Mouse (Mus musculus) G1E (cell line): ENCODE data around the gene Adgrl2. TPM values are rescaled to one million over a fixed set of nuclear protein-coding genes. Genes with fewer than 3 reads are reported as not detected.

ENCODE experiments used
- ATAC-seq: 2 replicates; pipeline ENCODE4 v1.8.0; 2016; ENCODE audit warnings: mild to moderate bottlenecking; ENCODE audit not compliant: insufficient number of reproducible peaks, poor library complexity, low FRiP score, severe bottlenecking; ENCODE audit errors: extremely low read depth
- DNase-seq: peaks from one replicate; pipeline ENCODE4 v3.0.0; 2012; ENCODE audit warnings: low spot score
- H3K27me3 ChIP-seq: 2 replicates; pipeline ENCODE4 v1.6.1; 2012; ENCODE audit warnings: mild to moderate bottlenecking, low read length, inconsistent platforms; ENCODE audit not compliant: insufficient read depth
- H3K36me3 ChIP-seq: replicated peaks from 2 replicates; pipeline ENCODE3; 2012; ENCODE audit warnings: mild to moderate bottlenecking, inconsistent platforms
- H3K4me1 ChIP-seq: 2 replicates; pipeline ENCODE4 v1.6.1; 2012; ENCODE audit warnings: low read depth, low read length, inconsistent platforms, mixed read lengths; ENCODE audit not compliant: insufficient read depth
- H3K4me3 ChIP-seq: 2 replicates; pipeline ENCODE4 v1.5.1; 2012; ENCODE audit warnings: low read depth, mild to moderate bottlenecking, inconsistent platforms, low read length, moderate library complexity, mixed read lengths
- H3K9me3 ChIP-seq: replicated peaks from 2 replicates; pipeline ENCODE4 v1.6.1; 2012; ENCODE audit warnings: inconsistent platforms
- CTCF ChIP-seq: IDR thresholded peaks from 2 replicates; pipeline ENCODE4 v1.5.1; 2012; ENCODE audit warnings: low read depth, low read length, inconsistent platforms, mixed read lengths
- GATA1 ChIP-seq: IDR thresholded peaks from 2 replicates; pipeline ENCODE4 v1.6.1; 2012; ENCODE audit warnings: borderline replicate concordance, low read length, inconsistent platforms, mixed read lengths
- GATA2 ChIP-seq: IDR thresholded peaks from 2 replicates; pipeline ENCODE4 v1.6.1; 2012; ENCODE audit warnings: low read depth, low read length, inconsistent platforms, borderline replicate concordance
- POLR2AphosphoS5 ChIP-seq: IDR thresholded peaks from 2 replicates; pipeline ENCODE4 v1.6.1; 2012; ENCODE audit warnings: low read depth, low read length, inconsistent platforms; ENCODE audit not compliant: insufficient replicate concordance
- TAL1 ChIP-seq: conservative IDR thresholded peaks from 2 replicates; pipeline ENCODE4 v1.6.1; 2012; ENCODE audit warnings: low read depth, low read length, inconsistent platforms, mixed read lengths
- polyA plus RNA-seq: library from polyadenylated mRNA; stranded (reverse); fragments of >175 nt; gene quantifications from 2 replicates; pipeline ENCODE4 v1.2.3, GENCODE M21; 2012
- total RNA-seq, 2 experiments: library from RNA; stranded (forward) in 1 of 2; stranded (reverse) in 1 of 2; fragments of 200-1000 nt in 1 of 2; fragments of >200 nt in 1 of 2; fragmentation: Nextera tagmentation in 1 of 2; gene quantifications; 2 replicates each; pipeline ENCODE4 v1.2.3; 2014 to 2017

Gene Adgrl2
- total RNA-seq (2014; fragmentation: Nextera tagmentation) = not detected in 2 replicates
- total RNA-seq (2017) = 0.06 and 0.38 TPM in 2 replicates
- not detected in 2 replicates for polyA plus RNA-seq

GRCm38 (mm10) chr3:148990531-148991003 lies at the start of gene Adgrl2:
Adgrl2 (minus strand) TSS chr3:148990555.
- Histone ChIP-seq H3K4me3 (no peak within 1 kb of the TSS; the same call in 1 of the 2 replicates), H3K4me1 (no peaks in the 10 kb centered on the region), H3K36me3 (no peaks in the 10 kb centered on the region), H3K27me3 (no peaks in the 10 kb centered on the region), H3K9me3 (peaks cover 52% of the 10 kb centered on the region)
- no peak for ATAC-seq
- no peak for DNase-seq
- TF ChIP-seq CTCF (no peak), GATA1 (no peak), POLR2AphosphoS5 (no peak)

- no peak for DNase-seq
- peaks cover 32% of the 10 kb centered on the region for H3K9me3 ChIP-seq
- no peaks in the 10 kb centered on the region for H3K36me3 ChIP-seq
- no peak overlapping the region for H3K4me3 ChIP-seq
- ATAC-seq = no peak
- H3K4me1 ChIP-seq = no peaks in the 10 kb centered on the region
- H3K27me3 ChIP-seq = no peaks in the 10 kb centered on the region
- TF ChIP-seq CTCF (no peak), GATA2 (no peak), POLR2AphosphoS5 (no peak), GATA1 (no peak), TAL1 (no peak)
These were observed 48.4 kb upstream of the Adgrl2 start for GRCm38 (mm10) chr3:149038771-149039170.

GRCm38 (mm10) chr3:149019925-149020324 lies 29.6 kb upstream of the Adgrl2 start:
- Histone ChIP-seq H3K4me3 (no peak overlapping the region), H3K27me3 (no peaks in the 10 kb centered on the region), H3K9me3 (peaks cover 16% of the 10 kb centered on the region), H3K4me1 (no peaks in the 10 kb centered on the region), H3K36me3 (no peaks in the 10 kb centered on the region)
- TF ChIP-seq GATA1 = no peak
- TF ChIP-seq TAL1 = no peak
- TF ChIP-seq GATA2 = no peak
- TF ChIP-seq POLR2AphosphoS5 = no peak
- no peak for TF ChIP-seq CTCF
- no peak for DNase-seq
- ATAC-seq = no peak

GRCm38 (mm10) chr3:149009311-149009710 lies 19.0 kb upstream of the Adgrl2 start:
- no peaks in the 10 kb centered on the region for H3K36me3 ChIP-seq
- no peaks in the 10 kb centered on the region for H3K27me3 ChIP-seq
- no peak for TF ChIP-seq CTCF
- no peak for TF ChIP-seq GATA1
- TF ChIP-seq TAL1 = no peak
- no peak for TF ChIP-seq POLR2AphosphoS5
- TF ChIP-seq GATA2 = no peak
- H3K4me1 ChIP-seq = no peaks in the 10 kb centered on the region
- no peak for DNase-seq
- no peak for ATAC-seq
- H3K9me3 ChIP-seq = peaks cover 33% of the 10 kb centered on the region
- H3K4me3 ChIP-seq = no peak overlapping the region

- no peak for DNase-seq
- no peak for ATAC-seq
- Histone ChIP-seq H3K4me3 (no peak overlapping the region), H3K27me3 (no peaks in the 10 kb centered on the region), H3K4me1 (no peaks in the 10 kb centered on the region), H3K9me3 (peaks cover 36% of the 10 kb centered on the region), H3K36me3 (no peaks in the 10 kb centered on the region)
- TF ChIP-seq TAL1 = no peak
- TF ChIP-seq GATA2 = no peak
- TF ChIP-seq POLR2AphosphoS5 = no peak
- TF ChIP-seq GATA1 = no peak
- no peak for TF ChIP-seq CTCF
These were observed 18.3 kb upstream of the Adgrl2 start for GRCm38 (mm10) chr3:149008634-149009023.

- Histone ChIP-seq H3K27me3 (no peaks in the 10 kb centered on the region), H3K4me1 (no peaks in the 10 kb centered on the region), H3K9me3 (peaks cover 37% of the 10 kb centered on the region), H3K4me3 (no peak overlapping the region), H3K36me3 (no peaks in the 10 kb centered on the region)
- no peak for ATAC-seq
- no peak for TF ChIP-seq CTCF
- no peak for TF ChIP-seq TAL1
- no peak for TF ChIP-seq GATA2
- TF ChIP-seq POLR2AphosphoS5 = no peak
- no peak for DNase-seq
These were observed 17.7 kb upstream of the Adgrl2 start for GRCm38 (mm10) chr3:149007860-149008633.

- no peak for ATAC-seq
- TF ChIP-seq TAL1 (no peak), GATA1 (no peak), GATA2 (no peak), CTCF (no peak)
- H3K4me3 ChIP-seq = no peak overlapping the region
- DNase-seq = no peak
- no peaks in the 10 kb centered on the region for H3K27me3 ChIP-seq
- H3K36me3 ChIP-seq = no peaks in the 10 kb centered on the region
- H3K9me3 ChIP-seq = peaks cover 32% of the 10 kb centered on the region
- no peaks in the 10 kb centered on the region for H3K4me1 ChIP-seq
These were observed 11.0 kb upstream of the Adgrl2 start for GRCm38 (mm10) chr3:149001364-149001763.
